Mouse (Mus musculus): ENCODE data around the gene Dstn. TPM values are rescaled to one million over a fixed set of nuclear protein-coding genes. Genes with fewer than 3 reads are reported as not detected.
A peak's percentile ranks its signal among the peaks of the same experiment; 100 is the strongest.

The Dstn gene
- polyA plus RNA-seq, 1 experiment from 2014 or later = 473 TPM

- no peak overlapping the region for H3K27ac ChIP-seq (ENCODE audit: low read depth)
- ATAC-seq (ENCODE audit: insufficient read depth) (no peak), DNase-seq (no peak)
- H3K4me2 ChIP-seq = no peak overlapping the region
- H3K36me3 ChIP-seq (ENCODE audit: insufficient read depth) = peaks cover 87% of the 10 kb centered on the region
- 87% methylated on average over 4 of the region's 4 CpGs for WGBS
- no peaks in the 10 kb centered on the region for H3K4me1 ChIP-seq (ENCODE audit: insufficient read depth)
- no peak overlapping the region for H3K4me3 ChIP-seq (ENCODE audit: low read depth, low read length)
- H3K27me3 ChIP-seq (ENCODE audit: insufficient read depth, low read length) = no peaks in the 10 kb centered on the region
- no peaks in the 10 kb centered on the region for H3K9me3 ChIP-seq (ENCODE audit: low read depth, low read length)
- H3K9ac ChIP-seq = no peak overlapping the region
- no peak for TF ChIP-seq CTCF (IDR thresholded peaks at IDR 0.05; ENCODE audit: low read depth)
Observed at GRCm38 (mm10) chr2:143955004-143955403, 39.9 kb downstream of the Dstn start.

- Histone ChIP-seq H3K4me1 (ENCODE audit: insufficient read depth) (no peaks in the 10 kb centered on the region), H3K4me2 (no peak overlapping the region), H3K36me3 (ENCODE audit: insufficient read depth) (peaks cover 81% of the 10 kb centered on the region), H3K9me3 (ENCODE audit: low read depth, low read length) (no peaks in the 10 kb centered on the region), H3K27me3 (ENCODE audit: insufficient read depth, low read length) (no peaks in the 10 kb centered on the region), H3K4me3 (ENCODE audit: low read depth, low read length) (no peak overlapping the region), H3K9ac (no peak overlapping the region), H3K27ac (ENCODE audit: low read depth) (no peak overlapping the region)
- no peak for ATAC-seq (ENCODE audit: insufficient read depth)
- no peak for DNase-seq
- no peak for TF ChIP-seq CTCF (IDR thresholded peaks at IDR 0.05; ENCODE audit: low read depth)
- 98% methylated on average over 4 of the region's 4 CpGs for WGBS
Observed at GRCm38 (mm10) chr2:143955746-143956145, 40.6 kb downstream of the Dstn start.

GRCm38 (mm10) chr2:143962192-143962591 lies 47.1 kb downstream of the Dstn start:
- ATAC-seq (ENCODE audit: insufficient read depth) (no peak), DNase-seq (no peak)
- Histone ChIP-seq H3K27me3 (ENCODE audit: insufficient read depth, low read length) (no peaks in the 10 kb centered on the region), H3K4me2 (no peak overlapping the region), H3K4me3 (ENCODE audit: low read depth, low read length) (no peak overlapping the region), H3K9ac (no peak overlapping the region), H3K4me1 (ENCODE audit: insufficient read depth) (no peaks in the 10 kb centered on the region), H3K27ac (ENCODE audit: low read depth) (no peak overlapping the region), H3K36me3 (ENCODE audit: insufficient read depth) (peaks cover 80% of the 10 kb centered on the region), H3K9me3 (ENCODE audit: low read depth, low read length) (no peaks in the 10 kb centered on the region)
- TF ChIP-seq CTCF (IDR thresholded peaks at IDR 0.05; ENCODE audit: low read depth) = no peak
- WGBS = 91% methylated on average over 5 of the region's 5 CpGs

GRCm38 (mm10) chr2:143963318-143963717 lies 48.2 kb downstream of the Dstn start:
- 95% methylated on average over 1 of the region's 1 CpGs for WGBS
- no peak overlapping the region for H3K4me2 ChIP-seq
- no peak for ATAC-seq (ENCODE audit: insufficient read depth)
- no peaks in the 10 kb centered on the region for H3K4me1 ChIP-seq (ENCODE audit: insufficient read depth)
- no peak overlapping the region for H3K9ac ChIP-seq
- no peak overlapping the region for H3K27ac ChIP-seq (ENCODE audit: low read depth)
- TF ChIP-seq CTCF (IDR thresholded peaks at IDR 0.05; ENCODE audit: low read depth) = peak; percentile 35; the same call in 1 of the 2 replicates
- H3K36me3 ChIP-seq (ENCODE audit: insufficient read depth) = peaks cover 80% of the 10 kb centered on the region
- H3K9me3 ChIP-seq (ENCODE audit: low read depth, low read length) = no peaks in the 10 kb centered on the region
- no peak overlapping the region for H3K4me3 ChIP-seq (ENCODE audit: low read depth, low read length)
- H3K27me3 ChIP-seq (ENCODE audit: insufficient read depth, low read length) = no peaks in the 10 kb centered on the region
- no peak for DNase-seq

- no peak for TF ChIP-seq CTCF (IDR thresholded peaks at IDR 0.05; ENCODE audit: low read depth)
- no peaks in the 10 kb centered on the region for H3K27me3 ChIP-seq (ENCODE audit: insufficient read depth, low read length)
- ATAC-seq (ENCODE audit: insufficient read depth) = no peak
- H3K27ac ChIP-seq (ENCODE audit: low read depth) = no peak overlapping the region
- peaks cover 97% of the 10 kb centered on the region for H3K36me3 ChIP-seq (ENCODE audit: insufficient read depth)
- no peak overlapping the region for H3K4me3 ChIP-seq (ENCODE audit: low read depth, low read length)
- H3K9me3 ChIP-seq (ENCODE audit: low read depth, low read length) = no peaks in the 10 kb centered on the region
- WGBS = 95% methylated on average over 7 of the region's 7 CpGs
- DNase-seq = no peak
- no peak overlapping the region for H3K4me2 ChIP-seq
- no peak overlapping the region for H3K9ac ChIP-seq
- H3K4me1 ChIP-seq (ENCODE audit: insufficient read depth) = no peaks in the 10 kb centered on the region
Observed at GRCm38 (mm10) chr2:143969260-143969659, 54.1 kb downstream of the Dstn start.

- no peaks in the 10 kb centered on the region for H3K4me1 ChIP-seq (ENCODE audit: insufficient read depth)
- WGBS = 80% methylated on average over 2 of the region's 2 CpGs
- peaks cover 92% of the 10 kb centered on the region for H3K36me3 ChIP-seq (ENCODE audit: insufficient read depth)
- H3K27me3 ChIP-seq (ENCODE audit: insufficient read depth, low read length) = no peaks in the 10 kb centered on the region
- no peak overlapping the region for H3K4me3 ChIP-seq (ENCODE audit: low read depth, low read length)
- TF ChIP-seq CTCF (IDR thresholded peaks at IDR 0.05; ENCODE audit: low read depth) = no peak
- H3K9me3 ChIP-seq (ENCODE audit: low read depth, low read length) = no peaks in the 10 kb centered on the region
- ATAC-seq (ENCODE audit: insufficient read depth) (peak; percentile 26; the same call in 1 of the 2 replicates), DNase-seq (peak; percentile 13)
- H3K4me2 ChIP-seq = no peak overlapping the region
- H3K27ac ChIP-seq (ENCODE audit: low read depth) = no peak overlapping the region
- no peak overlapping the region for H3K9ac ChIP-seq
Observed at GRCm38 (mm10) chr2:143970841-143971240, 55.7 kb downstream of the Dstn start.

GRCm38 (mm10) chr2:143971887-143972286 lies 56.8 kb downstream of the Dstn start:
- Histone ChIP-seq H3K36me3 (ENCODE audit: insufficient read depth) (peaks cover 83% of the 10 kb centered on the region), H3K4me3 (ENCODE audit: low read depth, low read length) (no peak overlapping the region), H3K9ac (no peak overlapping the region), H3K27me3 (ENCODE audit: insufficient read depth, low read length) (no peaks in the 10 kb centered on the region), H3K9me3 (ENCODE audit: low read depth, low read length) (no peaks in the 10 kb centered on the region), H3K27ac (ENCODE audit: low read depth) (no peak overlapping the region), H3K4me1 (ENCODE audit: insufficient read depth) (no peaks in the 10 kb centered on the region), H3K4me2 (no peak overlapping the region)
- no peak for ATAC-seq (ENCODE audit: insufficient read depth)
- DNase-seq = no peak
- WGBS = 87% methylated on average over 2 of the region's 2 CpGs
- TF ChIP-seq CTCF (IDR thresholded peaks at IDR 0.05; ENCODE audit: low read depth) = no peak

GRCm38 (mm10) chr2:143973161-143973560 lies 58.0 kb downstream of the Dstn start:
- Histone ChIP-seq H3K4me3 (ENCODE audit: low read depth, low read length) (no peak overlapping the region), H3K9ac (no peak overlapping the region), H3K4me2 (no peak overlapping the region), H3K36me3 (ENCODE audit: insufficient read depth) (peaks cover 72% of the 10 kb centered on the region), H3K4me1 (ENCODE audit: insufficient read depth) (no peaks in the 10 kb centered on the region), H3K27me3 (ENCODE audit: insufficient read depth, low read length) (no peaks in the 10 kb centered on the region), H3K9me3 (ENCODE audit: low read depth, low read length) (no peaks in the 10 kb centered on the region), H3K27ac (ENCODE audit: low read depth) (no peak overlapping the region)
- no peak for TF ChIP-seq CTCF (IDR thresholded peaks at IDR 0.05; ENCODE audit: low read depth)
- WGBS = 93% methylated on average over 7 of the region's 7 CpGs
- DNase-seq = no peak
- no peak for ATAC-seq (ENCODE audit: insufficient read depth)

All from lung, embryonic 14.5 days (tissue).